Mouse (Mus musculus) embryonic facial prominence, embryonic 10.5 days (tissue): Measurements from ENCODE around the gene Metrn. TPM values are rescaled to one million over a fixed set of nuclear protein-coding genes. Genes with fewer than 3 reads are reported as not detected.
A peak's percentile ranks its signal among the peaks of the same experiment; 100 is the strongest.

Experiments used
- DNase-seq: peaks from one replicate; pipeline ENCODE4 v3.0.0-alpha.2; 2017; ENCODE audit warnings: low spot score
- H3K27ac ChIP-seq: fragments of 300-500 bp; sonication (generic); replicated peaks from 2 replicates; pipeline ENCODE4 v1.5.1; 2016; ENCODE audit warnings: mild to moderate bottlenecking
- H3K27me3 ChIP-seq: fragments of 300-500 bp; sonication (generic); replicated peaks from 2 replicates; pipeline ENCODE4 v1.6.1; 2016; ENCODE audit warnings: low read depth, mild to moderate bottlenecking; ENCODE audit not compliant: poor library complexity, severe bottlenecking
- H3K36me3 ChIP-seq: fragments of 300-500 bp; sonication (generic); replicated peaks from 2 replicates; pipeline ENCODE4 v1.6.1; 2016; ENCODE audit warnings: mild to moderate bottlenecking, moderate library complexity
- H3K4me1 ChIP-seq: fragments of 300-500 bp; sonication (generic); 2 replicates; pipeline ENCODE4 v1.6.1; 2016
- H3K4me3 ChIP-seq: fragments of 300-500 bp; sonication (generic); 2 replicates; pipeline ENCODE4 v1.5.1; 2016; ENCODE audit warnings: mild to moderate bottlenecking, moderate library complexity
- H3K9me3 ChIP-seq: fragments of 300-500 bp; sonication (generic); 2 replicates; pipeline ENCODE4 v1.6.1; 2016; ENCODE audit warnings: mild to moderate bottlenecking
- WGBS: fragments of 180-500 bp; shearing (Covaris S2); methylation state at CpG from one replicate; pipeline ENCODE4 v1.1.7; 2016; 5-methylcytosine and 5-hydroxymethylcytosine counted together
- polyA plus RNA-seq: library from polyadenylated mRNA; unstranded; fragments of >200 nt; fragmentation: Nextera tagmentation; extraction: Ambion mirVana; gene quantifications from 2 replicates; pipeline ENCODE4 v1.2.1, GENCODE M21; 2016

Gene Metrn
- polyA plus RNA-seq, 1 experiment from 2014 or later: 118 TPM

DNA sequence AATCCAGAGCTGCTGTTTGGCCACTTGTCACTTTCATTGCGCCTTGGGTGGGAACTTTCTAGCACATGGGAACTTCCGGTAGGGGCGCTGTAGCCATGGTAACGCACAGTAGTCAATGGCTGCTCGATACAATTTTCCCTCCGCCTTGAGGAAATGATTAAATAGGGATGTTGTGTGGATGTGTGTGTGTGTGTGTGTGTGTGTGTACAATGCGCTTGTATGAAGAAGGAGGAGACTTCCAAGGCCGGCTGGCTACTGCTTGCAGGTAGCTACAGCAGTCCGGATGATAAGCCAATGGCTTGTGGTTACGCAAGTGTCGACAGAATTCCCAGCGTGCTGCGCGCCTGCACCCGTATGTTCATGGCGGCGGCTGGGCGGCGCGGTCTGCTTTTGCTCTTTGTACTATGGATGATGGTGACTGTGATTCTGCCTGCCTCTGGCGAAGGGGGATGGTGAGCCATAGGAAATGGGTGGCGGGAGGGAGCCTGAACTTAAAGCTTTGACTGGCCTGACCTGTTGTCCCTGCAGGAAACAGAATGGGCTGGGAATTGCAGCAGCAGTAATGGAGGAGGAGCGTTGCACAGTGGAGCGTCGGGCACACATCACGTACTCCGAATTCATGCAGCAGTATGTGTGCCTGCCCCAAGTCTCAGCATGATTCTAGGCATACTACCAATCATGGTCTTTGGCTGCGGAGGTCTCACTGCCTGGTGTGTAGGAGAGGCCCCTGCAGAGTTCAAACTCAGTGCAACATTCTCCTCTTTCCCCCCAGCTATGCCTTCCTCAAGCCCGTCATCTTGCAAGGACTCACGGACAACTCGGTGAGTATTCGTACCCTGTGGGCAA lies 32.0 kb upstream of the Metrn start, which contains the start of gene Jmjd8:
TSS of gene Jmjd8 (plus strand) at position 156 of the 846 bp plus-strand sequence.
- Histone ChIP-seq H3K36me3 (peaks cover 59% of the 10 kb centered on the region), H3K27ac (peak within 1 kb of the TSS; percentile 87), H3K4me1 (peaks cover 78% of the 10 kb centered on the region), H3K9me3 (no peaks in the 10 kb centered on the region), H3K4me3 (peak within 1 kb of the TSS; percentile 81), H3K27me3 (no peaks in the 10 kb centered on the region)
- WGBS: 1% methylated on average over 32 of the region's 32 CpGs
- DNase-seq: peak; percentile 86

- H3K36me3 ChIP-seq: peaks cover 59% of the 10 kb centered on the region
- H3K27me3 ChIP-seq: no peaks in the 10 kb centered on the region
- peaks cover 76% of the 10 kb centered on the region for H3K4me1 ChIP-seq
- DNase-seq: no peak
- 83% methylated on average over 8 of the region's 8 CpGs for WGBS
- peak overlapping the region; percentile 81 for H3K4me3 ChIP-seq
- peak overlapping the region; percentile 87 for H3K27ac ChIP-seq
- no peaks in the 10 kb centered on the region for H3K9me3 ChIP-seq
Measured at GRCm38 (mm10) chr17:25828223-25828594, 31.3 kb upstream of the Metrn start.

GRCm38 (mm10) chr17:25827546-25828222 lies 30.7 kb upstream of the Metrn start:
- Histone ChIP-seq H3K4me3 (peak overlapping the region; percentile 81), H3K27ac (no peak overlapping the region), H3K36me3 (peaks cover 59% of the 10 kb centered on the region), H3K4me1 (peaks cover 79% of the 10 kb centered on the region), H3K9me3 (no peaks in the 10 kb centered on the region), H3K27me3 (no peaks in the 10 kb centered on the region)
- WGBS: 92% methylated on average over 22 of the region's 22 CpGs
- no peak for DNase-seq

- Histone ChIP-seq H3K4me1 (peaks cover 76% of the 10 kb centered on the region), H3K9me3 (no peaks in the 10 kb centered on the region), H3K36me3 (peaks cover 59% of the 10 kb centered on the region), H3K4me3 (peak overlapping the region; percentile 81), H3K27ac (no peak overlapping the region), H3K27me3 (peaks cover 4% of the 10 kb centered on the region; the same call in 1 of the 2 replicates)
- no peak for DNase-seq
- WGBS: 92% methylated on average over 13 of the region's 13 CpGs
Measured at GRCm38 (mm10) chr17:25827011-25827410, 30.1 kb upstream of the Metrn start.

DNA sequence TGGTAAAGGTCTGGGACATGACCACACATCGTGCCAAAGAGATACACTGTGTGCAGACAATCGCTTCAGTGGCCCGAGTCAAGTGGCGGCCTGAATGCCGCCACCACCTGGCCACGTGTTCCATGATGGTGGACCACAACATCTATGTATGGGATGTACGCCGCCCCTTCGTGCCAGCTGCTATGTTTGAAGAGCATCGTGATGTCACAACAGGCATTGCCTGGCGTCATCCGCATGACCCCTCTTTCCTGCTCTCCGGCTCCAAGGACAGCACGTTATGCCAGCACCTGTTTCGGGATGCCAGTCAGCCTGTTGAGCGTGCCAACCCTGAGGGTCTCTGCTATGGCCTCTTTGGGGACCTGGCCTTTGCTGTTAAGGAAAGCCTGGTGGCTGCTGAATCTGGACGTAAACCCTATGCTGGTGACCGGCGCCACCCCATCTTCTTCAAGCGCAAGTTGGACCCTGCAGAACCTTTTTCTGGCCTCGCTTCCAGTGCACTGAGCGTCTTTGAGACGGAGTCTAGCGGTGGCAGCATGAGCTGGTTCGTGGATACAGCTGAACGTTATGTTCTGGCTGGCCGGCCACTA lies 29.1 kb upstream of the Metrn start:
- Histone ChIP-seq H3K27me3 (peaks cover 12% of the 10 kb centered on the region), H3K4me3 (0 out of 2 replicates have a peak overlapping the region, but pooled peaks have one; percentile 2), H3K27ac (no peak overlapping the region), H3K36me3 (peaks cover 50% of the 10 kb centered on the region), H3K9me3 (no peaks in the 10 kb centered on the region), H3K4me1 (peaks cover 67% of the 10 kb centered on the region)
- WGBS: 94% methylated on average over 27 of the region's 27 CpGs
- DNase-seq: no peak

DNA sequence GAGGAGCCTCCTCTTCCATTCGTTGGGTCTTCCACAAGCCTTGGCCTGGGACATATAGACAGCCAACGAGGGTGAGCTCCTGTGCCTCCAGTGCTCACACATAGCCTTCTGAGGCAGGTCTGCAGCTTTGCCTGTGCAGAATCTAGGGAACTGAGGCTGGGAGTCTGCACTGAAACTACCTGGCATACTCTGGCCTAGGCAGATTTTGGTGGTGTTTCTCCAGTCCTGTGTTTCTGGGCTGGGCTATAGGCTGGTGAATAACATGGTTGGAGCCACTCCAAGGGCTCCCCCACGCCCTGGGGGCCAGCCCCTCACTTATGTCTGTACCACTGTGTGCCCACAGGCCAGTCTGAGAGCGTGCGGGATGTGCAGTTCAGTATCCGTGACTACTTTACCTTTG lies 28.4 kb upstream of the Metrn start:
- no peaks in the 10 kb centered on the region for H3K9me3 ChIP-seq
- peaks cover 19% of the 10 kb centered on the region for H3K27me3 ChIP-seq
- H3K36me3 ChIP-seq: peaks cover 42% of the 10 kb centered on the region
- WGBS: 92% methylated on average over 6 of the region's 6 CpGs
- DNase-seq: no peak
- peak overlapping the region; percentile 70; the same call in 1 of the 2 replicates for H3K4me3 ChIP-seq
- no peak overlapping the region for H3K27ac ChIP-seq
- peaks cover 59% of the 10 kb centered on the region for H3K4me1 ChIP-seq

DNA sequence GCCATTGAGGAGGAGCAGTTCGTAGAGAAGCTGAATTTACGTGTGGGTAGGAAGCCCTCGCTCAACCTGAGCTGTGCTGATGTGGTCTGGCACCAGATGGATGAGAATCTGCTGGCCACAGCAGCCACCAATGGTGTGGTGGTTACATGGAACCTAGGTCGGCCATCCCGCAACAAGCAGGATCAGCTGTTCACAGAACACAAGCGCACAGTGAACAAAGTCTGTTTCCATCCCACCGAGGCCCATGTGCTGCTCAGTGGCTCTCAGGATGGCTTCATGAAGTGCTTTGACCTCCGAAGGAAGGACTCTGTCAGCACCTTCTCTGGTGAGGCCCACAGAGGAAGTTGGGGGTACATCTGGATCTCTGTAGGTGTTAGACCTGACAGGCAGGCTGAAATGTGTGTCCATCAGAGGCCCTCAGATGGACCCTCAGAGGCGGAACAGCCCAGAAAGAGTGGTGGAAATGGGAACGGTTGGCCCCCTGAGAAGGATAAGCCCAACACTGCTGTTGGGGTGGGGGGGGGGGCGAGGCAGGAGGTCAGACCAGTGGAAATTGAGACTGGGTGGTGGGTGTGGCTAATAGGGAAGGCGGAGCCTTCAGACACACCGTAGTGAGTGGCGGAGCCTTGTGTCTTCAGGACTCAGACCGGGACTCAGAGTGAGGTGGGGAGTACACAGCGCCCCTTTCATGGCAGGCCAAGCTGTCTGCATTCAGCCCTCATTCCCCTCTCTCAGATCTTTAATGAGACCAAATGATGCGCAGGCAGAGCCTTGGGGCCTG lies 27.6 kb upstream of the Metrn start:
- H3K4me1 ChIP-seq: peaks cover 55% of the 10 kb centered on the region
- H3K27ac ChIP-seq: no peak overlapping the region
- H3K9me3 ChIP-seq: no peaks in the 10 kb centered on the region
- H3K4me3 ChIP-seq: peak overlapping the region; percentile 70
- H3K27me3 ChIP-seq: peaks cover 27% of the 10 kb centered on the region
- no peak for DNase-seq
- WGBS: 72% methylated on average over 17 of the region's 17 CpGs
- H3K36me3 ChIP-seq: peaks cover 34% of the 10 kb centered on the region

DNA sequence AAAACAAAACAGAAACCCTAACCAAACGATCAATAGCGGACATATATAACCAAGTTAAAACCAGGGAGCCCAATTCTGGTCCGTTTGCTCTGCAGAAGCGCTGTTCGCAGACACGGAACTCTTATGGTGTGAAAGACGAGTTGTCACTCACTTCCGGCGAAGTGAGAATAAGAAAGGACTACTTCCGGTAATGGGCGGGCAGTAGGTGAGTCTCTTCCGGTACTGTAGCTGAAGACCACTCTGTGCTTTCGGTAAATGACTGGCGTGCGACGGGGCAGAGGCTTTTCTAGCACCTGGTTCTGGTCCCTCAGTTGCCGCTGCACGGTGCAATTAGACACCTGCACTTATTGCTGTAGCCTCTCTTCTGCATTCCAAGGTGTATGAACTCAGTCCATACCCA lies 26.5 kb upstream of the Metrn start, which contains the start of gene Wdr24:
TSS of gene Wdr24 (plus strand) at position 176 of the 400 bp plus-strand sequence.
- peaks cover 59% of the 10 kb centered on the region for H3K4me1 ChIP-seq
- peaks cover 38% of the 10 kb centered on the region for H3K27me3 ChIP-seq
- peak; percentile 79 for DNase-seq
- H3K36me3 ChIP-seq: peaks cover 33% of the 10 kb centered on the region
- WGBS: under 1% methylated on average over 18 of the region's 18 CpGs
- H3K4me3 ChIP-seq: peak within 1 kb of the TSS; percentile 70
- H3K9me3 ChIP-seq: no peaks in the 10 kb centered on the region
- peak within 1 kb of the TSS; percentile 73 for H3K27ac ChIP-seq

DNA sequence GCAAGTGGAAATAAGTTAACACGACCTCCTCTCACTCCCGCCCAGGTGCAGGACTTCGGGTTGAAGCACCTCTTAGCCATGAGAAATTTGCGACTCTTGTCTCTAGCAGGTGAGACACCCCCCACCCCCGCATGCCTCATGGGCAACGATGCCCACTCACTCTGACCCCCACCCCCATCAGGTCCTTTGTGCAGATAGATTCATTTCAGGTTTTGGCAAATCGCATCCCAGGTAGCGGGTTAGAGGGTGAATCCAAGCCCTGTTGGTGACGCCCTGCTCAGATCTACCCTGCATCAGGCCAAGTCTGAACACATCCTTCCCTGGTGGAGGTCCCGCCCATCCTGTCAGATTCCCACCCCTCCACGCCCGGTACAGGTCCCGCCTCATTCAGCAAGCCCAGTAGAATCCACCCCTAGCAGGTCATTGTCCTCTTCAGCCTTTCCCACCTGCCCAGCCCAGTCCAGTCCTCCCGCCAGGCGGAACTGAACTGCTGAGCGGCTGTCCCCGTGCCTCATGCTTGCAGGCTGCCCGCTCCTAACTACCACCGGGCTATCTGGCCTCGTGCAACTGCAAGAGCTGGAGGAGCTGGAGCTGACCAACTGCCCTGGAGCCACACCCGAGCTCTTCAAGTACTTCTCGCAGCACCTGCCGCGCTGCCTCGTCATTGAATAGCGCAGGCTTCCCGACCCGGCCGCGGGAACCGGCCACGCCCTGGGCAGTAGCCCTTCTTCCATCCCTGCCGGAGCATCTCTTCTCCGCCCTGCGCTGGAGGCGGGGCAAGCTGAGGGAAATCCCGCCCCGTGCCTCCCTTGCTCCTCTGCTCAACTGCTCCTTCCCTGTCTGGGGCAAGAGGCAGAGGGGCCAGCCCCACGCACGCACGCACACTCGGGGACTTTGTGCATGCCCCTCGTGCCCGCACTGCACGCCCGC lies 22.2 kb upstream of the Metrn start:
- WGBS: 6% methylated on average over 46 of the region's 46 CpGs
- Histone ChIP-seq H3K36me3 (peaks cover 6% of the 10 kb centered on the region; the same call in 1 of the 2 replicates), H3K27ac (no peak overlapping the region), H3K9me3 (no peaks in the 10 kb centered on the region), H3K27me3 (peaks cover 74% of the 10 kb centered on the region), H3K4me3 (peak overlapping the region; percentile 33), H3K4me1 (peaks cover 23% of the 10 kb centered on the region)
- DNase-seq: peak; percentile 42

GRCm38 (mm10) chr17:25817662-25818061 lies 20.7 kb upstream of the Metrn start:
- H3K27ac ChIP-seq: no peak overlapping the region
- H3K36me3 ChIP-seq: peaks cover 6% of the 10 kb centered on the region; the same call in 1 of the 2 replicates
- peaks cover 86% of the 10 kb centered on the region for H3K27me3 ChIP-seq
- H3K4me1 ChIP-seq: peaks cover 18% of the 10 kb centered on the region
- H3K9me3 ChIP-seq: no peaks in the 10 kb centered on the region
- no peak for DNase-seq
- no peak overlapping the region; the same call in 1 of the 2 replicates for H3K4me3 ChIP-seq
- WGBS: 81% methylated on average over 11 of the region's 11 CpGs

DNA sequence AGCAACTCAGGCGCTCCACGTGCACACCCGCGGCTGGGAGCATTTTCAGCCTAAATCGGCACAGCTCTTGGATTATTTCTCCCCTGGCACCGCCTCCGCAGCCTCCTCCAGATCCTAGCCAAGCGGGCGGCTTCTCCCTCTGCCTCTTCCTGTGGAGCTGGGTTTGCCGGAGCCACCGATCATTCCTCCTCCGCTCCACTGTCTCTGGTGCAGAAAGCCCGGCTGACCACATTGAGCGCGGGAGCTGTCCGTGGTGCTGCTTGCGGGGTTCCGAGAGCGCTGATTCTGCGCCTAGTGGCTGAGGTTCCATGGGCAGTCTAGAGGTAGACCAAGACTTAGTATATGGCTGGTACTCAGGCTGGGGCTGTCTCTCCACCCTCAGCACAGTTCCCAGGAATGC lies 16.5 kb upstream of the Metrn start:
- H3K4me3 ChIP-seq: peak overlapping the region; percentile 27; the same call in 1 of the 2 replicates
- WGBS: 2% methylated on average over 20 of the region's 20 CpGs
- peak; percentile 92 for DNase-seq
- no peak overlapping the region for H3K27ac ChIP-seq
- no peaks in the 10 kb centered on the region for H3K9me3 ChIP-seq
- H3K36me3 ChIP-seq: peaks cover 6% of the 10 kb centered on the region; the same call in 1 of the 2 replicates
- H3K4me1 ChIP-seq: peaks cover 30% of the 10 kb centered on the region
- H3K27me3 ChIP-seq: peaks cover 91% of the 10 kb centered on the region
